In the genomic region with DNA sequence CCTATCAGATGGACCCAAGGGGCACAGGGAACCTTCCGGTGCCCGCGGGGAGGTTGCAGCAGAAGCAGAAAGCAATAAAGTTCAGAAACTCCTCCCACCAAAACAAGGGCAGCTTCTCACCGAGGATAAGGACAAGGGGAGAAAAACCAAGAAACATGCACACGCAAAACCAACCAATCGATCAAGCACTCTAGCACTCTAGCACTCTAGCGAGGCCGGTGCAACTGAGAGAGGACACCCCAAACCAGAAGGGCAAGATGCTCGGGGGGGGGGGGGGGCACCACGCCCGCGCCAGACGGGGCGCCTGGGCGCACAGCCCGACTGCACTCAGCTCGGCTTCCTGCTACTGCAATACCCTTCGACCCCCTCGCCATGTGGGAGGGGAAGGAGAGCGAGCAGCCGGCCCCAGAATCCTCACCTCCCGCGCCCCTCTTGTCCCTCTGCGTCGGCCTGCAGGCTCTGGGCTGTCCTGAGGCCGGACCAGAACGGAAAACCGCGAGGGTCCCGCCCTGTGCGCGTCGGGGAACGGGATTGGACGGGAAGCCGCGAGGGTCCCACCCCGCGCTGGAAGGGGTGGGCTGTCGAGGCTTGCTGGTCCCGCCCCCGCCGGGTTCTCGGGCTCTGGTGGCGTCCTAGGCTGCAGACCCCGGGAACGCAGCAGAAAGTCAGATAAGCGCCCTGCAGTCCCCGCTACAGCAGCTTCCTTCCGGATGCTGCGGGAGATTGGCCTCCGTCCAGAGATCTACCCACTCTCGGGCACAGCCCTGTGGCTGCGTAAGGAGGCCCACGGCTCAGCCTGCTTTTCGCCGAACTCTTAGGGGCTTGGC, we compare ENCODE assay signal across 8 mouse cellular contexts. TPM values are rescaled to one million over a fixed set of nuclear protein-coding genes. Genes with fewer than 3 reads are reported as not detected.
A peak's percentile ranks its signal among the peaks of the same experiment; 100 is the strongest.
DNase-seq lines count a peak whose midpoint lies in the region; ATAC-seq and TF ChIP-seq lines count a peak whose summit lies in the region.

A gene (minus strand): TSS at position 639 of the 827 bp plus-strand sequence.

- TF ChIP-seq CTCF in midbrain, postnatal 0 days (IDR thresholded peaks at IDR 0.05), result peak; percentile 50

- H3K36me3 ChIP-seq in embryonic facial prominence, embryonic 14.5 days (ENCODE audit: control insufficient read depth, insufficient read depth, low read length), result peaks cover 16% of the 10 kb centered on the region
- H3K36me3 ChIP-seq in limb, embryonic 14.5 days (ENCODE audit: control insufficient read depth, insufficient read depth, low read length), result peaks cover 6% of the 10 kb centered on the region; the same call in 1 of the 2 replicates
- no peaks in the 10 kb centered on the region for H3K36me3 ChIP-seq in midbrain, postnatal 0 days (ENCODE audit: insufficient read depth, low read length)

- H3K9me3 ChIP-seq in embryonic facial prominence, embryonic 14.5 days (ENCODE audit: control insufficient read depth, low read length), result no peaks in the 10 kb centered on the region
- H3K9me3 ChIP-seq in limb, embryonic 14.5 days (ENCODE audit: control insufficient read depth, low read length), result no peaks in the 10 kb centered on the region
- no peaks in the 10 kb centered on the region for H3K9me3 ChIP-seq in midbrain, postnatal 0 days (ENCODE audit: low read length)

- peak; percentile 100 for ATAC-seq in embryonic facial prominence, embryonic 14.5 days (ENCODE audit: low read depth)
- ATAC-seq in limb, embryonic 14.5 days (ENCODE audit: low FRiP score, low read depth), result peak; percentile 99
- ATAC-seq in midbrain, postnatal 0 days (ENCODE audit: low FRiP score), result peak; percentile 99

- peak; percentile 93 for DNase-seq in 3T3-L1 (ENCODE audit: low read depth, low spot score)
- DNase-seq in adrenal gland, postnatal 4 days (ENCODE audit: low spot score in 2 of 2), result peak; percentile 90
- peak; percentile 97 for DNase-seq in embryonic facial prominence, embryonic 14.5 days (ENCODE audit: low spot score)
- DNase-seq in heart, adult 8-10 months (ENCODE audit: low spot score), result peak; percentile 94
- DNase-seq in kidney, adult 9 months, result peak; percentile 94
- peak; percentile 96 for DNase-seq in limb, embryonic 14.5 days (ENCODE audit: low spot score)
- peak; percentile 96 for DNase-seq in midbrain, postnatal 0 days (ENCODE audit: low spot score)
- peak; percentile 78 for DNase-seq in spleen, postnatal 14 days (ENCODE audit: low spot score in 2 of 2)

- no peaks in the 10 kb centered on the region for H3K27me3 ChIP-seq in embryonic facial prominence, embryonic 14.5 days (replicated peaks; ENCODE audit: control insufficient read depth, insufficient read depth, low read length)
- H3K27me3 ChIP-seq in limb, embryonic 14.5 days (ENCODE audit: control insufficient read depth, insufficient read depth, low read length), result no peaks in the 10 kb centered on the region
- H3K27me3 ChIP-seq in midbrain, postnatal 0 days (ENCODE audit: insufficient read depth, low read length), result no peaks in the 10 kb centered on the region

- peak within 1 kb of the TSS; percentile 70 for H3K4me2 ChIP-seq in embryonic facial prominence, embryonic 14.5 days (ENCODE audit: low read depth, low read length)
- H3K4me2 ChIP-seq in limb, embryonic 14.5 days (replicated peaks; ENCODE audit: low read depth, low read length, severe bottlenecking), result peak within 1 kb of the TSS; percentile 68
- peak within 1 kb of the TSS; percentile 72 for H3K4me2 ChIP-seq in midbrain, postnatal 0 days (ENCODE audit: low read depth, low read length, poor library complexity, severe bottlenecking)

- peak within 1 kb of the TSS; percentile 72 for H3K4me3 ChIP-seq in embryonic facial prominence, embryonic 14.5 days (ENCODE audit: low read depth, low read length)
- H3K4me3 ChIP-seq in limb, embryonic 14.5 days (replicated peaks; ENCODE audit: low read length), result peak within 1 kb of the TSS; percentile 72
- peak within 1 kb of the TSS; percentile 79 for H3K4me3 ChIP-seq in midbrain, postnatal 0 days (ENCODE audit: low read depth, low read length)

- H3K9ac ChIP-seq in embryonic facial prominence, embryonic 14.5 days (ENCODE audit: low read depth, low read length), result peak within 1 kb of the TSS; percentile 84
- H3K9ac ChIP-seq in limb, embryonic 14.5 days (ENCODE audit: low read depth, low read length, severe bottlenecking), result peak within 1 kb of the TSS; percentile 85
- peak within 1 kb of the TSS; percentile 75 for H3K9ac ChIP-seq in midbrain, postnatal 0 days (replicated peaks; ENCODE audit: low read length, poor library complexity, severe bottlenecking)

- under 1% methylated on average over 31 of the region's 57 CpGs for WGBS in embryonic facial prominence, embryonic 14.5 days
- WGBS in limb, embryonic 14.5 days, result under 1% methylated on average over 37 of the region's 57 CpGs
- under 1% methylated on average over 44 of the region's 57 CpGs for WGBS in midbrain, postnatal 0 days

- peaks cover 7% of the 10 kb centered on the region; the same call in 1 of the 2 replicates for H3K4me1 ChIP-seq in embryonic facial prominence, embryonic 14.5 days (ENCODE audit: control insufficient read depth, insufficient read depth, low read length)
- H3K4me1 ChIP-seq in limb, embryonic 14.5 days (ENCODE audit: control insufficient read depth, insufficient read depth, low read length), result peaks cover 7% of the 10 kb centered on the region
- no peaks in the 10 kb centered on the region for H3K4me1 ChIP-seq in midbrain, postnatal 0 days (ENCODE audit: insufficient read depth, low read length)

- H3K27ac ChIP-seq in embryonic facial prominence, embryonic 14.5 days (replicated peaks; ENCODE audit: low read depth, low read length), result peak within 1 kb of the TSS; percentile 88
- H3K27ac ChIP-seq in limb, embryonic 14.5 days (replicated peaks; ENCODE audit: low read depth, low read length), result peak within 1 kb of the TSS; percentile 81
- H3K27ac ChIP-seq in midbrain, postnatal 0 days (ENCODE audit: low read depth, low read length), result peak within 1 kb of the TSS; percentile 77

- TF ChIP-seq POLR2A in limb, embryonic 14.5 days (IDR thresholded peaks at IDR 0.05; ENCODE audit: borderline replicate concordance, extremely low read depth, insufficient read depth, insufficient read length), result peak; percentile 77; the same call in 1 of the 2 replicates

RNA-seq across cellular contexts. Expression of the gene that starts here (rescaled TPM):
- total RNA-seq in adrenal gland, postnatal 4 days (2021), result 10 to 100 TPM; 43.0 to 64.2 TPM
- polyA plus RNA-seq in embryonic facial prominence, embryonic 14.5 days (2014; fragmentation: Nextera tagmentation; extraction: Ambion mirVana), result 37.0 and 37.6 TPM in 2 replicates
- 10 to 100 TPM; 19.7 to 23.7 (median 22.5) TPM for total RNA-seq in heart, adult 8-10 months (2022)
- 20.6 and 22.8 TPM in 2 replicates for polyA plus RNA-seq in limb, embryonic 14.5 days (2012; rRNA removed)
- polyA plus RNA-seq in limb, embryonic 14.5 days (2014; fragmentation: Nextera tagmentation; extraction: Ambion mirVana), result 41.0 and 43.7 TPM in 2 replicates
- total RNA-seq in midbrain, postnatal 0 days (2014; rRNA removed), result 16.1 and 19.1 TPM in 2 replicates
- 19.1 and 19.8 TPM in 2 replicates for polyA plus RNA-seq in midbrain, postnatal 0 days (2015; fragmentation: Nextera tagmentation; extraction: Ambion mirVana)

Comparison
In these comparisons a context has a peak if more than half of its experiments do, and no peak if none do; other contexts are left out.
1. Peak in every context shown above with its lines: DNase-seq, ATAC-seq, H3K4me3 ChIP-seq and H3K27ac ChIP-seq.